Mouse (Mus musculus): ENCODE measurements around the gene Phf2.
"Not testable (repeated sequence)": the region's sequence is repeated elsewhere in the genome, so short reads cannot be mapped to it uniquely, and the experiment has no call there.

Gene Phf2

GRCm38 (mm10) chr13:48809668-48810067, 61.3 kb downstream of the Phf2 start:
- not testable (repeated sequence) for DNase-seq (ENCODE audit: low read depth, low spot score)

DNA sequence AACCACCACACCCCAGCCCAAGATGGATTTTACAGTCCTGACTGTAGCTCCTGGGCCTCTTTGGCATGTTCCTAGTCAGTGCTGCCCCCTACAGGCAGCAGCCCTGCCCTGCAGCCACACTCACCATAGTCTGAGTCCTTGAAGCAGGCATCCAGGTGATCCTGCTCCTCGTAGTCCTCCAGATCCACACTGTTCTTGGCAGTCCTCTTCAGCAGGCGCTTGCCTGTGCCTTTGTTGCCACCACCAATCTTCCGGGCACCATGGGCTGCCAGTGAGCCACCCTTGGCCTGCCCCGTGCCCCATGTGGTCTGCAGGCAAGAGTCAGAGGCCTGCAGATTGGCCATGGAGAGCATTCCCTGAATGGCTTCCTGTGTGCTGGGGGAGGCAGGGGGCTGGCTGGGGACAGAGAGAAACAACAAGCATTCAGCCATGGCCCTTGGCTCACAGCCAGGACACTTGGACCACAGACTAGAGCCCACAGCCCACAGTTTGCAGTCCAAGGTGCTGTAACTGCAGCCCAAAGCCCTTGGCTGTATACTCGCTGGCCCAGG, 63.4 kb downstream of the Phf2 start:
- peak; percentile 54 for DNase-seq (ENCODE audit: low read depth, low spot score)

DNA sequence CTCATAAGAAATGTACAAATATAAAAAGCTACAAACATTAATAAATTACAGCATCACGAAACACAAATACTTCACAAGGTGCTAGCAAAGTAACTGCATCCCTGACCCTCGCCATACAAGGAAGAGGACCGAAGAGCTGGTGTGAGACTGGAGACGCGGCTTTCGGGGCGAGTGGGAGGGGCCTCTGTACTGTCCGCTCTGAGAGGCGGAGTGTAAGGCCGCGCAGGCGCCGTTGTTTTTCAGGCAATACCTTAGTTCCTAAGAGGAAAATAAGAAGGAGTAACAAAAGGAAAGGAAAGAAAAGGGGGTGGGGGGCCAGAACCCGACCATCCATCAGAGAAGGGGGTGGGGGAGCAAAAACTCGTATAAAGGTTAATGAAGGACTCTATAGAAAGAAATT, 68.7 kb downstream of the Phf2 start:
- DNase-seq (ENCODE audit: low read depth, low spot score), result no peak

DNA sequence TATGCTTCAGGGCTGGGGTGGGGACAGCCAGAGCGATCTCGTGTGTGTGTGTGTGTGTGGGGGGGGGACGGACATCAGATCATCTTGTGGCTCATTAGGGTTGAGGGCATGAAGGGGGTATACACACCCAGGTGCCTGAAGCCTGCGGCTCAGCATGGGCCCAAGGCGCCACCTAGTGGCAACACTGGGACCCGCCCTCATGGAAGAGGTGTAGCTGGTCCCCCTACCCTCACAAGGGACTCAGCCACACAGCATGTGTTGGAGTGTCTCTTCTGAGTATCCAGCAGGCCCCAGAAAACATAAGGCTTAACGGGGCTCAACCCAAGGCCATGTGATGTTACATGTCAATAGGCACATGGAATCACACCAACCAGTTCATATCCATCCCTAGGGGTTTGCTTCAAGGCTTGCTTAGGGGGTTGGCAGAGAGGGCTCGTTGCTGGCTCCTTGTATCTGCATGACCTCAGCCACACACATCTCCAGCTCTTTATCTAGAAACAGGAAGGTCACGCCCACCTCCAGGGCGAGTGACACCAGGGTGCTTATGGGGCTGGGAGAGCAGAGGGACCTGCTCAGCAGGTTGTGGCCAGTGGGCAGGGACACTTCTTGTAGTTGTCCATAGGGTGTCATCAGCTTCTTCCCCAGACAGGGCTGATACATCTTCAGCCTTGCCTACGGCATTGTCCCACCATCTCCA, 69.9 kb downstream of the Phf2 start:
- peak; percentile 79 for DNase-seq (ENCODE audit: low read depth, low spot score)

- DNase-seq (ENCODE audit: low read depth, low spot score), result no peak
Observed at GRCm38 (mm10) chr13:48798256-48798771, 72.6 kb downstream of the Phf2 start.

DNA sequence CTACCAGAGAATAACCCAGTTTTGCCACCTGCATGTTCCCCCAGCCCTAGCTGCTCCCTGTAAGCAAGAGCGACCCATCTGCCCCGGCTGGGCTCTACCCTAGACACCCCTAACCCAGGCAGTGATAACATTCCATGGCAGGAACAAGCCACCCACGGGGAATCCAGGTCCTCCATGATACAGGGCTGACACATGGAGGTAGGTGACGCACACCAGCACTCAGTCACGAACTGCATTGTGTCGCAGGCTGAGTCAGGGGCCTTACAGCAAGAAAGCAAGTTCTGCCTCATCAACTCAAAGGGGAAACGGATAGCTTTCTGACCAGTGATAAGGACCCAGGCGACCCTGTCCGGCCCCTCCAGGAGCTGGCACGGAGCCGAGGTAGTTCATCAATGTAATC, 74.0 kb downstream of the Phf2 start:
- DNase-seq (ENCODE audit: low read depth, low spot score), result no peak

- DNase-seq (ENCODE audit: low read depth, low spot score), result no peak
Observed at GRCm38 (mm10) chr13:48795711-48796110, 75.2 kb downstream of the Phf2 start.

DNA sequence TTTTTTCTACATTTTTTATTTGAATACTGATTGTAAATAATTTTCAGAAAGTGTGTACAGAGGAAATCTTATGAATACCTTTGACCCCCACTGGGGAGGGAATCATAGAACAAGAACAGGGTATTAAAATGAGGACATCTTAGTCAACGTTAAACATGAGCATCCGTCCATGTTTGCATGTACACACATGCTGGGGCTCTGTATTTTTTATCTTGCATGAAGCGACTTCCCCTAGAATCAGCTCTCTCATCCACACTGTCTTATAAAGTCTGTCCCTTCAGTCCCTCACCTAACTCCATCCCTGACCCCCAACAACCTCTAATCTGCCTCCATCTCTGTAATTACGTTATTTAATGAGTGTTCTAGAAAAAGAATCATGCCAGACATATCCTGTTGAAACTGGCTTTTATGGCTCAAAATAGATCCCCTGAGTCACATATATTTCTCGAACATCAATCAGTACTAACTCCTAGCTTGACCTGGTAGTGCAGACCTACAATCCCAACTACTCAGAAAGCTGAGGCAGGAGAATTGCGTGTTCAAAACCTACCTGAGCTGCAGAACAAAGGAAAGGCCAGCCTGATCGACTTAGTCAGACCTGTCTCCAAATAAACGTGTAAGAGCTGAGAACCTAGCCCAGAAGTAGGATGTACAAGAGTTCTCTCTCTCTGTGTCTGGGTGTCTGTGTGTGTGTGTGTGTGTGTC, 86.2 kb downstream of the Phf2 start:
- no peak for DNase-seq (ENCODE audit: low read depth, low spot score)

- DNase-seq (ENCODE audit: low read depth, low spot score), result no peak
Observed at GRCm38 (mm10) chr13:48784151-48784550, 86.8 kb downstream of the Phf2 start.

GRCm38 (mm10) chr13:48782727-48783725, 87.9 kb downstream of the Phf2 start:
- no peak for DNase-seq (ENCODE audit: low read depth, low spot score)

DNA sequence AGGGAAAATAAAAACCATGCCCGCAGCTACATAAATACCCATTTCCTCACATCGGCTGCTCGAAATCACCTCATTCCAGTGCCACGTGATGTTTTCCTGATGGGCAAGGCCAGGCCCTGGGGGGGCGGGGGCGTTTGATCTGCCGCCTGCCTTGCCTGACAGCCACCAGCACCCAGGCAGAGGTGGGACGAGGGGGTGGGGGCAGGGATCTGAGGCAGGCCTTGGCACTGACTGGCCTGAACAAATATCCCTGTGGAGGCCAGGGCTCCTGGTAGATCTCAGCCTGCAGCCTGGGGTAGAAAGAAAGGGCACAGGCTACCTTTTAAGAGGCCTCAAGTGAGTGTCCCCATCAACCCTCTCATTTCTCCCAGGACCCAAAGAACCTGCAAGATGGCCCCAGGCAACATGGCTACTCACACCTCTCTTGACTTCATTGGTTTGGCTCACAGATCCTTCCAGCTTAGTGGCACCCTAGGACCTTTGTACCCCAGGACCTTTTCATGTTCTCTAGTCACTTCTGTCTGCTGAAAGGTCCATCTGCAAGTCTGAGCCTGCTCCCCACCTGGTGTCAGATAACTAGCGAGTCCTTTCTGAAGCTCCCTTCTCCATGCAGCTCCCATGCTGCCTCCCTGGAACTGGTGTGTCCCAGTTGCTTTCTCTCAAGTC, 90.4 kb downstream of the Phf2 start:
- no peak for DNase-seq (ENCODE audit: low read depth, low spot score)

GRCm38 (mm10) chr13:48779592-48780344, 91.2 kb downstream of the Phf2 start:
- DNase-seq (ENCODE audit: low read depth, low spot score), result no peak

DNA sequence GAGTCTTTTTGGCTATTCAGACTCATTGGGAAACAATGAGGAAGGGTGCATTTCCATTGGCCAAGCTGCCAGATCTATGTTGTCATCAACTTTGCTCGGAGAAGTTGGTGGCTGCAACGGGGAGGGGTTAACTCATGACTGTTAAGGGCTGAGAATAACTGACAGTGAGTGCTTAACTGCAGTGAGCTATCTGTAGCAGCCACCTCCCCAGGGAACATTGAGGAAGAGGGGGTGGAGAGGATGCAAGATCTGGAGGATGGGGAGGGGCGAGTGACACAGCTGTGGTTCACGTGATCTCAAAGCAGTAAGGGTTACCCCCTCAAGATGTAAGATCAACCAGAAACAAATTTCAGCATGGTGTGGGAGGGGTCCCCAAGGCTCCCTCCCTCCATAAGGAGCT, 92.8 kb downstream of the Phf2 start:
- no peak for DNase-seq (ENCODE audit: low read depth, low spot score)

- DNase-seq (ENCODE audit: low read depth, low spot score), result no peak
Observed at GRCm38 (mm10) chr13:48774506-48774905, 96.4 kb downstream of the Phf2 start.

- no peak for DNase-seq (ENCODE audit: low read depth, low spot score)
Observed at GRCm38 (mm10) chr13:48768109-48768508, 102.8 kb downstream of the Phf2 start.

DNA sequence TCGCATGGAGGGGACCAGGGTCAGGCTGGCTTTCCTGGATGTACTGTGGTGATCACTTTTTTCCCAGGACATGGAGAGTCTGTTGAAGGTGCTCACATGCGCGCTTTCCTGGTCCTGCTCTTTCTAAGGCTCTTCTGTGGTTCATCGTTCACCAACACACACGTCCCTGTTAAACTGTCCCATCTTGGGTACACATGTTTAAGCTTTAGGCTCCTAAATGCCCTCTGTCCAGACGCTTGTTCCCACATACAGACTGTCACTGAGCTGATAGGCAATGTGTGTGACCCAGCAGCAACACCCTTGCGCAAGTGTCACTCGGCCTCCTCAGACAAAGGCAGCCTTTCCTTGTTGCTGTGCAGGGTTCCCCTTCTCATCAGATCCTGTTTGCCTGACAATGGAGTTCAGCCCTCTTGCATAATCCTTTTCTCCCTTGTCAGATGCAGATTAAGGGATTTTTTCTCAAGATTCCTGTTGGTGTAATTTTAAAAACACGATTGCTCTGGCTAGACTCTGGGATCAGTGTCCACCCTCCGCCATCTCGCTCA, 107.1 kb downstream of the Phf2 start:
- no peak for DNase-seq (ENCODE audit: low read depth, low spot score)

- no peak for DNase-seq (ENCODE audit: low read depth, low spot score)
Observed at GRCm38 (mm10) chr13:48760855-48761436, 110.0 kb downstream of the Phf2 start.

GRCm38 (mm10) chr13:48756769-48757168, 114.2 kb downstream of the Phf2 start:
- DNase-seq (ENCODE audit: low read depth, low spot score), result no peak
